In the genomic region with DNA sequence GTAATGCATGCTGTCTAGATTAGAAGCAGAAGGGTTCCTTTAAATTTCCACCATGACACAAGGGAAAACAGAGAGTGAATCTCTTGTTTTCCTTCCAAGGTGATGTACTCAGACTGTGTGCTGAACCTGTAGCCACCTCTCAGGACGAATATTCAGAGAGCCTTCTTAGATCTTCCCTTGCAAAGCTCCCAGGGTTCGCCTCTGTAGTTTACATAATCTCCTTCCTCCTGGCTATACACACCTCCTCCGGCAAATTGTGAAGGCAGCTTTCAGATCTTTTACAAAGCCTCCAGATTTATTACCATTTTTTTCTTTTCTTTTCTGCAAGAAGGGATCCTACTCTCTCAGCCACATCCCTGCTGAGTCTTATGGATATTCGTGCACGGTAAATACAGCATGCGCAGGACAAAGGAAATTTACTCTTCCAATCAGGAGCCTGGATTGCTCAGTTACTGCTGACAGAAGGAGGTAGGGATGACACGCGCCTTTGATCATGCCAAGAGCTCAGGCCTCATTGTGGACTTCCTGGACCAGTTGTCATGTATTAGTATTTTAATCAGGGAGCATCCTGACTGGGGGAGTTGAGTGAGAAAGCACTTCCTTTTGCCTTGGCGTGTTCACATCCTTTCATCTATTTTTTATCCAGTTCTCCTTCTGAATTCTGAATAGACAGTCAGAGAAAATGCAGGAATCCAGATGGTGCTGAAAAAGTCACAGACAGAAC, we compare ENCODE assay signal across 9 mouse cellular contexts.
DNase-seq lines count a peak whose midpoint lies in the region; ATAC-seq lines count a peak whose summit lies in the region.
"Had no signal": no experiment of that assay in that cellular context is flagged by ENCODE, and none has a peak within 500 bp of the region (broad histone marks: within the 10 kb centered on the region; RNA-seq: fewer than 3 reads in every experiment).

No protein-coding gene starts in this region.

- 19% methylated on average over 9 of the region's 9 CpGs for WGBS in forebrain, embryonic 12.5 days

- H3K9ac ChIP-seq in forebrain, embryonic 12.5 days: no peak overlapping the region

- H3K9me3 ChIP-seq in forebrain, embryonic 12.5 days: no peaks in the 10 kb centered on the region

- peak overlapping the region; percentile 10; the same call in 1 of the 2 replicates for H3K4me2 ChIP-seq in forebrain, embryonic 12.5 days

- peak; percentile 63; the same call in 1 of the 2 replicates for ATAC-seq in forebrain, embryonic 12.5 days (ENCODE audit: low FRiP score)
- ATAC-seq: Patski had no signal

- peak; percentile 51 to 62 for DNase-seq in frontal cortex, postnatal 36 days (ENCODE audit: low spot score in 2 of 2)
- DNase-seq in left cerebral cortex, adult 18-20 months (ENCODE audit: low spot score in 2 of 2): peak; percentile 28 to 56
- peak; percentile 13 for DNase-seq in retina, embryonic 14.5 days (ENCODE audit: low spot score)
- no peak for DNase-seq in adipocyte (ENCODE audit: low spot score)
- no peak for DNase-seq in adrenal gland, adult 2 months
- DNase-seq in gastrocnemius, adult 18-20 months (ENCODE audit: low spot score): no peak
- DNase-seq: cerebellum, adult 9-10 months had no signal

- no peak overlapping the region for H3K4me3 ChIP-seq in forebrain, embryonic 12.5 days (replicated peaks)

- H3K27ac ChIP-seq in forebrain, embryonic 12.5 days: no peak overlapping the region

- H3K36me3 ChIP-seq in forebrain, embryonic 12.5 days (replicated peaks): no peaks in the 10 kb centered on the region

- no peaks in the 10 kb centered on the region for H3K27me3 ChIP-seq in forebrain, embryonic 12.5 days
- H3K27me3 ChIP-seq: Patski had no signal

- peaks cover 8% of the 10 kb centered on the region; the same call in 1 of the 2 replicates for H3K4me1 ChIP-seq in forebrain, embryonic 12.5 days

Comparison
In these comparisons a context has a peak if more than half of its experiments do, and no peak if none do; other contexts are left out.
1. DNase-seq: peak in frontal cortex, postnatal 36 days (2 of 2), left cerebral cortex, adult 18-20 months (2 of 2) and retina, embryonic 14.5 days (single experiment); none in adipocyte (single experiment), adrenal gland, adult 2 months (single experiment) and gastrocnemius, adult 18-20 months (single experiment).